Mouse (Mus musculus) neural tube, embryonic 12.5 days (tissue): Measurements from ENCODE around the gene Hcrt. TPM values are rescaled to one million over a fixed set of nuclear protein-coding genes. Genes with fewer than 3 reads are reported as not detected.
A peak's percentile ranks its signal among the peaks of the same experiment; 100 is the strongest.

Experiments
- ATAC-seq: fragments of 200-750 bp; cut with Nextera tagmentation; 2 replicates; pipeline ENCODE4 v1.8.0; 2017; ENCODE audit warnings: low read depth, mild to moderate bottlenecking, moderate TSS enrichment, moderate library complexity; ENCODE audit not compliant: low FRiP score
- H3K27ac ChIP-seq: fragments of 300-500 bp; sonication (generic); 2 replicates; pipeline ENCODE4 v1.5.1; 2016
- H3K27me3 ChIP-seq: fragments of 300-500 bp; sonication (generic); replicated peaks from 2 replicates; pipeline ENCODE4 v1.6.1; 2016; ENCODE audit warnings: mild to moderate bottlenecking
- H3K36me3 ChIP-seq: fragments of 300-500 bp; sonication (generic); 2 replicates; pipeline ENCODE4 v1.6.1; 2016; ENCODE audit warnings: mild to moderate bottlenecking
- H3K4me1 ChIP-seq: fragments of 300-500 bp; sonication (generic); 2 replicates; pipeline ENCODE4 v1.6.1; 2016
- H3K4me2 ChIP-seq: fragments of 300-500 bp; sonication (generic); replicated peaks from 2 replicates; pipeline ENCODE4 v1.6.1; 2016; ENCODE audit warnings: mild to moderate bottlenecking
- H3K4me3 ChIP-seq: fragments of 300-500 bp; sonication (generic); 2 replicates; pipeline ENCODE4 v1.5.1; 2016
- H3K9ac ChIP-seq: fragments of 300-500 bp; sonication (generic); 2 replicates; pipeline ENCODE4 v1.6.1; 2016; ENCODE audit warnings: mild to moderate bottlenecking
- H3K9me3 ChIP-seq: fragments of 300-500 bp; sonication (generic); 2 replicates; pipeline ENCODE4 v1.6.1; 2016; ENCODE audit warnings: mild to moderate bottlenecking
- WGBS: fragments of 180-500 bp; shearing (Covaris S2); methylation state at CpG from one replicate; pipeline ENCODE4 v1.1.7; 2016; 5-methylcytosine and 5-hydroxymethylcytosine counted together
- polyA plus RNA-seq: library from polyadenylated mRNA; unstranded; fragments of >200 nt; fragmentation: Nextera tagmentation; extraction: Ambion mirVana; gene quantifications from 2 replicates; pipeline ENCODE4 v1.2.1, GENCODE M21; 2016

The Hcrt gene
- polyA plus RNA-seq, 1 experiment from 2014 or later: 0.38 TPM

DNA sequence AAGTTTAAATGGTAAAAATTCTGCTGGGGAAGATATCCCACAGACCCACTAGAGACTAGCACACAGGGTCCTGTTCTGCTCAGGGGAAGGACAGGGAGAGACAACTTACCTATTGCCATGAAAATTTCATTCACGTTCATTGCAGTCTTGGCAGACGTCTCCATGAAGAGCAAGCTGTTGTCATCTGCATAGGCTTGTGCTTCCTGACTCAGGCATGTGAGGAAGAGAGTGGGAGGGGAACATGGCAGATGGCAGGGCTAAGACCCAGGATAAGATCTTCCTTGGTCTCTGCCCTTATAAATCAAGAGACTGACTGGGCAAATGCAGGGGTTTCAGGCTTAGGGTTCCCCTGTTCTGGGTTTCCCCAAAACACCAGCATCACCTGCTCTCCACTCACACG lies 46.1 kb downstream of the Hcrt start:
- H3K4me3 ChIP-seq: no peak overlapping the region
- H3K27me3 ChIP-seq: no peaks in the 10 kb centered on the region
- no peak for ATAC-seq
- H3K9ac ChIP-seq: no peak overlapping the region
- H3K36me3 ChIP-seq: peaks cover 47% of the 10 kb centered on the region
- H3K9me3 ChIP-seq: no peaks in the 10 kb centered on the region
- H3K4me1 ChIP-seq: peaks cover 15% of the 10 kb centered on the region
- no peak overlapping the region for H3K4me2 ChIP-seq
- H3K27ac ChIP-seq: no peak overlapping the region
- 82% methylated on average over 3 of the region's 3 CpGs for WGBS

DNA sequence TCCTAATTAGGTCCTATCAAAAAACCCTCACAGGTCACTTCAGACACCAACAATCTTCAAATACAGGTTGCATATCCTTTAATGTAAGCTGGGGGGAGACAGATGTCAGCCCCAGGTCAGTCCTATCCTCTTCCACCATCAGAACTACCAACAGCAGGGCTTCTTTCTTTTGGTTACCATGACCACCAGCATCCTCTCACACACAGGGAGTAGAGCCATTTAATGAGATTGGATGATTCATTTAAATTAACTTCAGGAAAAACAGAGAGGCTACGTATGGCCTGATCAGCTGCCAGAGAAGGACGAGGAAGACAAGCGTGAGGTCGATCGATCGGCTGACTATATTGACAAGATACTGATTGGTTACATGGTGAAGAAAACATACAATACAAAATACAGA lies 47.8 kb downstream of the Hcrt start:
- H3K9me3 ChIP-seq: no peaks in the 10 kb centered on the region
- 82% methylated on average over 6 of the region's 6 CpGs for WGBS
- peaks cover 19% of the 10 kb centered on the region for H3K4me1 ChIP-seq
- no peak overlapping the region for H3K4me2 ChIP-seq
- H3K36me3 ChIP-seq: peaks cover 47% of the 10 kb centered on the region
- H3K27me3 ChIP-seq: no peaks in the 10 kb centered on the region
- H3K9ac ChIP-seq: no peak overlapping the region
- no peak overlapping the region for H3K27ac ChIP-seq
- no peak overlapping the region for H3K4me3 ChIP-seq
- ATAC-seq: no peak

DNA sequence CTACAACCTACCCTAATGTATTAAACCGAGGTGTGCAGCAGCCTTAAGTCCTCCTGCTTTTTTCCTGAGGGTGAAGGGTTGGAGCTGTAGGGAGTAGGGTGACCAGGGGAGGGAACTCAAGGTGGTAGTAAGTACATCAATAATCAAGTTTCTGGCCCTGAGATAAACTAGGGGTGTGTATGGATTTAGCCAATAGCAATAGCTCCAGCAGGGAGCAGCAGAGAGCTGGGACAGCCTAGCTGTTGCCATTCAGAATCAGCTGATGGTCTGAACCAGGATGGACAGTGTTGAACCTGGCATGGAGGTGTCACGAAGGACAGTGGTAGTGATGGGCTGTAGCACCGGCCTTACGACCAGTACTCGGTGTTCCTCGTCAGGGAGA lies 48.2 kb downstream of the Hcrt start:
- Histone ChIP-seq H3K36me3 (peaks cover 45% of the 10 kb centered on the region), H3K27ac (no peak overlapping the region), H3K4me3 (no peak overlapping the region), H3K4me1 (peaks cover 19% of the 10 kb centered on the region), H3K4me2 (peak overlapping the region; percentile 51), H3K9ac (no peak overlapping the region), H3K27me3 (no peaks in the 10 kb centered on the region), H3K9me3 (no peaks in the 10 kb centered on the region)
- 48% methylated on average over 6 of the region's 6 CpGs for WGBS
- 0 out of 2 replicates have a peak, but pooled peaks have one; percentile 22 for ATAC-seq

DNA sequence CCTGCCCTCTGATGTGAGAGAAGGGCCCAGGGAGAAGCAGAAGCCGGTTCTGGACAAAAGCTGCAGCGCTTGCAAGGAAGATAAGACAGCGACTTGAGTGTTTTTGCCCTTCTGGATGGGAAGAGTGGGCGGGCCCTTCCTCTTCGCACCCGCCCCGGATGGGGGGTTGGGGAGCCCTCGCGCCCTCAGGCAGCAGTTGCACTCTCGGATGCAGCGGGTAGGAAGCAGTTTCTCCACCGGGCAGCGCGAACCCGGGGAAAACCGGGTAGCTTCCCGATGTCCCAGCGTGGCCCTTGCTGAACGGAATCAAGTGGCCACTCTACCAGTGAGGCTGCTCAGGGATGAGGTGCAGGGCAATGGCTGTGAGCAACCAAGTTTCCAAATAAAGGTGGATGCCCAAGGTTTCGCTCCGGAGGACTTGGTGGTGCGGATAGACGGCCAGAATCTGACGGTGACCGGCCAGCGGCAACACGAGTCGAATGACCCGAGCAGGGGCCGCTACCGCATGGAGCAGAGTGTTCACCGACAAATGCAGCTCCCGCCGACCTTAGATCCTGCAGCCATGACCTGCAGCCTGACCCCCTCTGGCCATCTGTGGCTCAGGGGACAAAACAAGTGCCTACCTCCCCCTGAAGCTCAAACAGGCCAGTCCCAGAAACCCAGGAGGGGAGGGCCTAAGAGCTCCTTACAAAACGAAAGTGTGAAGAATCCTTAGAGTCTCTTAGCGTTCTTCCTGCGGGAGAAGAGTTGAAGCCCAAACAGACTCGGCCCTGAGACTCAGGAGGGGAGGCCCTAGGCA lies 48.8 kb downstream of the Hcrt start, which contains the start of gene Hspb9:
Hspb9 (plus strand) TSS at position 116 of the 799 bp plus-strand sequence.
- no peaks in the 10 kb centered on the region for H3K27me3 ChIP-seq
- peaks cover 46% of the 10 kb centered on the region for H3K36me3 ChIP-seq
- H3K9ac ChIP-seq: peak within 1 kb of the TSS; percentile 48
- H3K27ac ChIP-seq: no peak within 1 kb of the TSS
- peak within 1 kb of the TSS; percentile 7; the same call in 1 of the 2 replicates for H3K4me3 ChIP-seq
- peaks cover 19% of the 10 kb centered on the region for H3K4me1 ChIP-seq
- 0 out of 2 replicates have a peak, but pooled peaks have one; percentile 15 for ATAC-seq
- peak within 1 kb of the TSS; percentile 79 for H3K4me2 ChIP-seq
- WGBS: 5% methylated on average over 38 of the region's 38 CpGs
- H3K9me3 ChIP-seq: no peaks in the 10 kb centered on the region

DNA sequence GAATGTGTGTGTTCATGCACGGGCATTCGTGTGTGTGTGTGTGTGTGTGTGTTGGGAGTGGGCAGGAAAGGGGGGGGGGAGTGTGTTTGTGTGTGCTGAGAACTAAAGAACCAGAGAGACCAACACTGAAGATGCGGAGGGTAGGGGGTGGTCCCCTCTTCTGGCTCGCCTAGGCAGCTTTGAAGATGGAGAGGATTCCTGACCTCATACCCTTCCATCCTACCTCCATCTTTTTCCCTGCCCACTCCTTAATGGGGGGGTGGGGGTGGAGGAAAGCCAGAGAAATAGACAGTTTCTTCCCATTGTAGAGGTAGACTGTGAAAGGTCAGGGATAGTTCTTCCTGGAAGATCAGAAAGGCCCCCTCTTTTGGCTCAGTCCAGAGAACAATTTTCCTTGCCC lies 49.6 kb downstream of the Hcrt start:
- Histone ChIP-seq H3K27ac (no peak overlapping the region), H3K4me1 (peaks cover 19% of the 10 kb centered on the region)

DNA sequence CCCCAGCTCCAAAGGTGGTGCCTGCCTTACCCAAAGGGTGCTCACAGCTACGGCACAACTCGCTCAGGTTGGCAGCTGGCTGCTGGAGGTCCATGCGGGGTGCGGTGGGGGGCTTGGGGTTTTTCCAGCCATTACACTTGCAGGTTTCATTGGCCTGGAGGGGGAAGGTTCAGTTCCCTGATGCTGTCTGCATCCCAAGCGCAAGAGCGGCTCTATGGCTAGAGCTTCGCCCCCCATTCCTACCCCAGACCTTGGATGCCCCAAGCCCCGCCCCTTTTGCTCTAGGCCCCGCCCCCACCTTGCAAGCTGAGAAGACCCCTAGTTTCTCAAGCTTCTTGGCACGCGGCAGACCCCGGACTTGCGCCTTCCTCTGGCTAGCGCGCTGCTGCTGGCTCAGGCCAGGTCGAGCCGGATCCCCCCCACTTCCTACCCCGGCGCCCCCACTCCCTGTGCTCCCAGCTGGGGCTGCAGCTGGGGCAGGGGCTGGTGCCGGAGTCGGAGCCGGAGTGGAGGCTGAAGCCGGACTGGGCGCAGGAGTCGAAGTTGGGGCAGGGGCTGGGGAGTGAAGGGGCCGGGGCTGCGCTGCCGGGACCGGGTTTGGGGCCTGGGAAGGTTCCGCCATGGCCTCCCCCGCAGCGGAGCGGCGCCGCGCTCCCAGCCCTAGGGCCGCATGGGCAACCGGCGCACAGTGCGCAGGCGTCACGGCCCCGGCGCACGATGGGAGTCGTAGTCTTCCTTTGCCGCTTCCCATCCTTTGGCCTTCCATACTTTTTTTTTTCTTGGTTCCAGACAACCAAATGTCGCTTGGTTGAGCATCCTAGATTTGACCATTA lies 50.7 kb downstream of the Hcrt start, which contains the start of gene Kat2a:
Kat2a (minus strand) TSS at position 683 of the 833 bp plus-strand sequence.
- Histone ChIP-seq H3K9me3 (no peaks in the 10 kb centered on the region), H3K36me3 (peaks cover 47% of the 10 kb centered on the region), H3K9ac (peak within 1 kb of the TSS; percentile 90), H3K4me3 (peak within 1 kb of the TSS; percentile 98), H3K4me1 (peaks cover 19% of the 10 kb centered on the region), H3K27me3 (no peaks in the 10 kb centered on the region), H3K27ac (peak within 1 kb of the TSS; percentile 53; the same call in 1 of the 2 replicates), H3K4me2 (peak within 1 kb of the TSS; percentile 79)
- 3% methylated on average over 48 of the region's 48 CpGs for WGBS
- ATAC-seq: peak; percentile 89

More for the DNA sequence above, 49.6 kb downstream of the Hcrt start:
- no peaks in the 10 kb centered on the region for H3K9me3 ChIP-seq
- ATAC-seq: no peak
- WGBS: 67% methylated on average over 4 of the region's 4 CpGs
- H3K27me3 ChIP-seq: no peaks in the 10 kb centered on the region
- H3K36me3 ChIP-seq: peaks cover 46% of the 10 kb centered on the region
- 0 out of 2 replicates have a peak overlapping the region, but pooled peaks have one; percentile 48 for H3K9ac ChIP-seq
- H3K4me3 ChIP-seq: no peak overlapping the region
- H3K4me2 ChIP-seq: peak overlapping the region; percentile 51

Other genes with a start within 250 kb of the Hcrt start
- 356 and 377 TPM in 2 replicates for gene Acly, start 234.9 kb downstream of the Hcrt start, polyA plus RNA-seq
- gene Ttc25, start 217.3 kb downstream of the Hcrt start, polyA plus RNA-seq: 1.5 and 1.6 TPM in 2 replicates
- 33.2 and 33.6 TPM in 2 replicates for gene Cnp, start 188.0 kb downstream of the Hcrt start, polyA plus RNA-seq
- 101 and 106 TPM in 2 replicates for gene Nkiras2, start 143.7 kb downstream of the Hcrt start, polyA plus RNA-seq
- 298 and 311 TPM in 2 replicates for gene Dnajc7, start 142.8 kb downstream of the Hcrt start, polyA plus RNA-seq
- gene Zfp385c, start 70.5 kb downstream of the Hcrt start, polyA plus RNA-seq: 0.20 and 0.27 TPM in 2 replicates
- gene Dhx58, start 58.7 kb downstream of the Hcrt start, polyA plus RNA-seq: 2.4 and 2.5 TPM in 2 replicates
- gene Kat2a, start 50.5 kb downstream of the Hcrt start, polyA plus RNA-seq: 61.3 and 64.7 TPM in 2 replicates
- gene Hspb9, start 49.1 kb downstream of the Hcrt start, polyA plus RNA-seq: 0.59 TPM in 1 of 2 replicates, not detected in the other
- gene Rab5c, start 24.7 kb downstream of the Hcrt start, polyA plus RNA-seq: 23.7 and 33.1 TPM in 2 replicates
- 4.4 and 4.5 TPM in 2 replicates for gene Kcnh4, start 3.0 kb downstream of the Hcrt start, polyA plus RNA-seq
- gene Ghdc, start 8.0 kb upstream of the Hcrt start, polyA plus RNA-seq: 3.3 and 4.4 TPM in 2 replicates
- 18.2 and 19.6 TPM in 2 replicates for gene Stat5b, start 87.8 kb upstream of the Hcrt start, polyA plus RNA-seq
- 1.7 and 1.9 TPM in 2 replicates for gene Stat5a, start 96.4 kb upstream of the Hcrt start, polyA plus RNA-seq
- gene Stat3, start 176.6 kb upstream of the Hcrt start, polyA plus RNA-seq: 58.8 and 66.9 TPM in 2 replicates
- gene Cavin1, start 208.0 kb upstream of the Hcrt start, polyA plus RNA-seq: 35.0 and 36.0 TPM in 2 replicates
- gene Atp6v0a1, start 246.5 kb upstream of the Hcrt start, polyA plus RNA-seq: 71.1 and 81.7 TPM in 2 replicates